Mouse (Mus musculus): ENCODE results near the gene Sbno2. TPM values are rescaled to one million over a fixed set of nuclear protein-coding genes. Genes with fewer than 3 reads are reported as not detected.

The Sbno2 gene
- polyA plus RNA-seq, 1 experiment from 2014 or later: 13.0 TPM

- peaks cover 21% of the 10 kb centered on the region for H3K4me1 ChIP-seq (replicated peaks)
- no peak overlapping the region for H3K27ac ChIP-seq (ENCODE audit: poor library complexity, severe bottlenecking)
- H3K4me2 ChIP-seq: no peak overlapping the region
- no peak overlapping the region for H3K9ac ChIP-seq
- H3K27me3 ChIP-seq (replicated peaks): peaks cover 6% of the 10 kb centered on the region; the same call in 1 of the 2 replicates
- WGBS: 91% methylated on average over 12 of the region's 12 CpGs
- no peak overlapping the region for H3K4me3 ChIP-seq
- ATAC-seq (ENCODE audit: insufficient number of reproducible peaks, low FRiP score): no peak
- H3K9me3 ChIP-seq (replicated peaks): no peaks in the 10 kb centered on the region
- peaks cover 17% of the 10 kb centered on the region; the same call in 1 of the 2 replicates for H3K36me3 ChIP-seq
Measured at GRCm38 (mm10) chr10:80022164-80022563, 83.2 kb downstream of the Sbno2 start.

GRCm38 (mm10) chr10:80021320-80021641 is 84.1 kb downstream of the Sbno2 start:
- Histone ChIP-seq H3K9ac (no peak overlapping the region), H3K27me3 (replicated peaks) (peaks cover 6% of the 10 kb centered on the region; the same call in 1 of the 2 replicates), H3K4me2 (no peak overlapping the region), H3K27ac (ENCODE audit: poor library complexity, severe bottlenecking) (no peak overlapping the region), H3K4me3 (no peak overlapping the region), H3K36me3 (peaks cover 13% of the 10 kb centered on the region; the same call in 1 of the 2 replicates), H3K9me3 (replicated peaks) (no peaks in the 10 kb centered on the region), H3K4me1 (replicated peaks) (peaks cover 24% of the 10 kb centered on the region)
- WGBS: 89% methylated on average over 13 of the region's 13 CpGs
- ATAC-seq (ENCODE audit: insufficient number of reproducible peaks, low FRiP score): no peak

GRCm38 (mm10) chr10:80020603-80021319 is 84.6 kb downstream of the Sbno2 start:
- peaks cover 9% of the 10 kb centered on the region for H3K27me3 ChIP-seq (replicated peaks)
- H3K4me1 ChIP-seq (replicated peaks): peaks cover 28% of the 10 kb centered on the region
- peaks cover 13% of the 10 kb centered on the region; the same call in 1 of the 2 replicates for H3K36me3 ChIP-seq
- WGBS: 80% methylated on average over 18 of the region's 18 CpGs
- ATAC-seq (ENCODE audit: insufficient number of reproducible peaks, low FRiP score): no peak
- peak overlapping the region; percentile 30; the same call in 1 of the 2 replicates for H3K4me3 ChIP-seq
- 0 out of 2 replicates have a peak overlapping the region, but pooled peaks have one; percentile 53 for H3K9ac ChIP-seq
- H3K4me2 ChIP-seq: peak overlapping the region; percentile 62
- H3K27ac ChIP-seq (ENCODE audit: poor library complexity, severe bottlenecking): no peak overlapping the region
- no peaks in the 10 kb centered on the region for H3K9me3 ChIP-seq (replicated peaks)

GRCm38 (mm10) chr10:80020191-80020590 is 85.2 kb downstream of the Sbno2 start:
- H3K9ac ChIP-seq: peak overlapping the region; percentile 53; the same call in 1 of the 2 replicates
- peak overlapping the region; percentile 30 for H3K4me3 ChIP-seq
- peaks cover 14% of the 10 kb centered on the region for H3K27me3 ChIP-seq (replicated peaks)
- peak overlapping the region; percentile 62 for H3K4me2 ChIP-seq
- H3K36me3 ChIP-seq: peaks cover 13% of the 10 kb centered on the region; the same call in 1 of the 2 replicates
- H3K9me3 ChIP-seq (replicated peaks): no peaks in the 10 kb centered on the region
- H3K27ac ChIP-seq (ENCODE audit: poor library complexity, severe bottlenecking): 0 out of 2 replicates have a peak overlapping the region, but pooled peaks have one; percentile 41
- no peak for ATAC-seq (ENCODE audit: insufficient number of reproducible peaks, low FRiP score)
- WGBS: 32% methylated on average over 11 of the region's 11 CpGs
- H3K4me1 ChIP-seq (replicated peaks): peaks cover 29% of the 10 kb centered on the region

GRCm38 (mm10) chr10:80019471-80020131 is 85.8 kb downstream of the Sbno2 start:
- H3K4me3 ChIP-seq: peak overlapping the region; percentile 30
- peaks cover 29% of the 10 kb centered on the region for H3K4me1 ChIP-seq (replicated peaks)
- peak overlapping the region; percentile 53 for H3K9ac ChIP-seq
- H3K9me3 ChIP-seq (replicated peaks): no peaks in the 10 kb centered on the region
- H3K27ac ChIP-seq (ENCODE audit: poor library complexity, severe bottlenecking): peak overlapping the region; percentile 41
- peaks cover 20% of the 10 kb centered on the region for H3K27me3 ChIP-seq (replicated peaks)
- WGBS: 8% methylated on average over 20 of the region's 20 CpGs
- peak; percentile 70 for ATAC-seq (ENCODE audit: insufficient number of reproducible peaks, low FRiP score)
- peak overlapping the region; percentile 62 for H3K4me2 ChIP-seq
- H3K36me3 ChIP-seq: peaks cover 10% of the 10 kb centered on the region; the same call in 1 of the 2 replicates

- Histone ChIP-seq H3K4me1 (replicated peaks) (peaks cover 29% of the 10 kb centered on the region), H3K4me2 (peak overlapping the region; percentile 62), H3K9me3 (replicated peaks) (no peaks in the 10 kb centered on the region), H3K27ac (ENCODE audit: poor library complexity, severe bottlenecking) (peak overlapping the region; percentile 41), H3K9ac (0 out of 2 replicates have a peak overlapping the region, but pooled peaks have one; percentile 5), H3K4me3 (peak overlapping the region; percentile 30), H3K27me3 (replicated peaks) (peaks cover 28% of the 10 kb centered on the region), H3K36me3 (peaks cover 10% of the 10 kb centered on the region; the same call in 1 of the 2 replicates)
- peak; percentile 69; the same call in 1 of the 2 replicates for ATAC-seq (ENCODE audit: insufficient number of reproducible peaks, low FRiP score)
- WGBS: 1% methylated on average over 15 of the region's 15 CpGs
Measured at GRCm38 (mm10) chr10:80018739-80019297, 86.6 kb downstream of the Sbno2 start.

GRCm38 (mm10) chr10:80017771-80018170 is 87.6 kb downstream of the Sbno2 start:
- Histone ChIP-seq H3K9me3 (replicated peaks) (no peaks in the 10 kb centered on the region), H3K4me3 (no peak overlapping the region), H3K36me3 (peaks cover 10% of the 10 kb centered on the region; the same call in 1 of the 2 replicates), H3K4me2 (peak overlapping the region; percentile 23; the same call in 1 of the 2 replicates), H3K4me1 (replicated peaks) (peaks cover 29% of the 10 kb centered on the region), H3K9ac (no peak overlapping the region), H3K27me3 (replicated peaks) (peaks cover 39% of the 10 kb centered on the region), H3K27ac (ENCODE audit: poor library complexity, severe bottlenecking) (no peak overlapping the region)
- no peak for ATAC-seq (ENCODE audit: insufficient number of reproducible peaks, low FRiP score)
- 77% methylated on average over 14 of the region's 14 CpGs for WGBS

- peaks cover 29% of the 10 kb centered on the region for H3K4me1 ChIP-seq (replicated peaks)
- H3K27ac ChIP-seq (ENCODE audit: poor library complexity, severe bottlenecking): no peak overlapping the region
- H3K36me3 ChIP-seq: peaks cover 6% of the 10 kb centered on the region; the same call in 1 of the 2 replicates
- H3K9me3 ChIP-seq (replicated peaks): no peaks in the 10 kb centered on the region
- peaks cover 42% of the 10 kb centered on the region for H3K27me3 ChIP-seq (replicated peaks)
- peak overlapping the region; percentile 23; the same call in 1 of the 2 replicates for H3K4me2 ChIP-seq
- H3K4me3 ChIP-seq: no peak overlapping the region
- no peak for ATAC-seq (ENCODE audit: insufficient number of reproducible peaks, low FRiP score)
- 71% methylated on average over 3 of the region's 3 CpGs for WGBS
- no peak overlapping the region for H3K9ac ChIP-seq
Measured at GRCm38 (mm10) chr10:80017361-80017760, 88.0 kb downstream of the Sbno2 start.

GRCm38 (mm10) chr10:80016931-80017330 is 88.4 kb downstream of the Sbno2 start:
- H3K4me3 ChIP-seq: no peak overlapping the region
- peaks cover 29% of the 10 kb centered on the region for H3K4me1 ChIP-seq (replicated peaks)
- no peaks in the 10 kb centered on the region for H3K9me3 ChIP-seq (replicated peaks)
- H3K4me2 ChIP-seq: peak overlapping the region; percentile 25; the same call in 1 of the 2 replicates
- 89% methylated on average over 10 of the region's 10 CpGs for WGBS
- H3K36me3 ChIP-seq: peaks cover 6% of the 10 kb centered on the region; the same call in 1 of the 2 replicates
- peaks cover 46% of the 10 kb centered on the region for H3K27me3 ChIP-seq (replicated peaks)
- H3K9ac ChIP-seq: no peak overlapping the region
- ATAC-seq (ENCODE audit: insufficient number of reproducible peaks, low FRiP score): no peak
- no peak overlapping the region for H3K27ac ChIP-seq (ENCODE audit: poor library complexity, severe bottlenecking)

GRCm38 (mm10) chr10:80016511-80016910 is 88.9 kb downstream of the Sbno2 start, which contains the start of gene Arhgap45:
TSS of gene Arhgap45 (plus strand) at chr10:80016653.
- peaks cover 9% of the 10 kb centered on the region; the same call in 1 of the 2 replicates for H3K36me3 ChIP-seq
- peak within 1 kb of the TSS; percentile 25; the same call in 1 of the 2 replicates for H3K4me2 ChIP-seq
- H3K27me3 ChIP-seq (replicated peaks): peaks cover 50% of the 10 kb centered on the region
- H3K9ac ChIP-seq: no peak within 1 kb of the TSS; the same call in 1 of the 2 replicates
- no peak for ATAC-seq (ENCODE audit: insufficient number of reproducible peaks, low FRiP score)
- no peak within 1 kb of the TSS for H3K4me3 ChIP-seq
- H3K9me3 ChIP-seq (replicated peaks): 0 out of 2 replicates have a peak, but pooled peaks cover 3% of the 10 kb centered on the region
- WGBS: 56% methylated on average over 11 of the region's 11 CpGs
- H3K27ac ChIP-seq (ENCODE audit: poor library complexity, severe bottlenecking): no peak within 1 kb of the TSS
- peaks cover 29% of the 10 kb centered on the region for H3K4me1 ChIP-seq (replicated peaks)
